Mouse (Mus musculus): ENCODE data around the gene Pik3c2g. TPM values are rescaled to one million over a fixed set of nuclear protein-coding genes. Genes with fewer than 3 reads are reported as not detected.

Gene Pik3c2g
- total RNA-seq, 2 experiments from 2014 or later = 0.16 TPM; not detected in 1

DNA sequence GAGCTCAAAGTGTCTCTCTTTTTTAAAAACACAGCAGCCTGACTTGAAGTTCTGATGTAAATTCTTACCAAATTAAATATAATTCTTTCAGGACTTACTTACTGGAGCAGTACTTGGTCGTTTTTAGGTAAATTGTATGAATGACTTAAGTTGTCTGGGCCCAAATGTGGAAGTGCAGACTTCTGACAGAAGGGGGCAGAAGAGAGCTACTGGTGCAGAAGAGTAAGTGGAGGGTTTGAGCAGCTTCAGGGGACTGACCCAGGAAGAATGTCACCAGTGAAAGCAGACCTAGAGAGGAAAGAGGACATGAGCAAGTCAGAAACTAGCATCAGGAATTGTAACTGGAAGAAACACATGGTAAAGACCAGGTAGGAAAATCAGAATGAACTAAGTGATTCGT lies 193.0 kb downstream of the Pik3c2g start:
- H3K27ac ChIP-seq = no peak overlapping the region
- no peak for DNase-seq (ENCODE audit: extremely low spot score in 1 of 2, low spot score in 2 of 2)
- peak; percentile 49 for TF ChIP-seq CTCF (IDR thresholded peaks at IDR 0.05)
- intact Hi-C loops (cut with DNase I) = no loop called here
- H3K4me3 ChIP-seq = no peak overlapping the region

GRCm38 (mm10) chr6:139789479-139789878 lies 202.5 kb downstream of the Pik3c2g start:
- intact Hi-C loops (cut with DNase I) = no loop called here
- Histone ChIP-seq H3K27ac (no peak overlapping the region), H3K4me3 (no peak overlapping the region)
- TF ChIP-seq CTCF (IDR thresholded peaks at IDR 0.05) = no peak
- no peak for DNase-seq (ENCODE audit: extremely low spot score in 1 of 2, low spot score in 2 of 2)

- no peak for DNase-seq (ENCODE audit: extremely low spot score in 1 of 2, low spot score in 2 of 2)
- intact Hi-C loops (cut with DNase I) = no loop called here
- no peak overlapping the region for H3K4me3 ChIP-seq
- no peak for TF ChIP-seq CTCF (IDR thresholded peaks at IDR 0.05)
- H3K27ac ChIP-seq = no peak overlapping the region
These were observed 212.7 kb downstream of the Pik3c2g start for GRCm38 (mm10) chr6:139799541-139800226.

GRCm38 (mm10) chr6:139821916-139822315 lies 234.9 kb downstream of the Pik3c2g start:
- DNase-seq (ENCODE audit: extremely low spot score in 1 of 2, low spot score in 2 of 2) = no peak
- H3K4me3 ChIP-seq = no peak overlapping the region
- no peak for TF ChIP-seq CTCF (IDR thresholded peaks at IDR 0.05)
- H3K27ac ChIP-seq = no peak overlapping the region
- intact Hi-C loops (cut with DNase I) = no loop called here

DNA sequence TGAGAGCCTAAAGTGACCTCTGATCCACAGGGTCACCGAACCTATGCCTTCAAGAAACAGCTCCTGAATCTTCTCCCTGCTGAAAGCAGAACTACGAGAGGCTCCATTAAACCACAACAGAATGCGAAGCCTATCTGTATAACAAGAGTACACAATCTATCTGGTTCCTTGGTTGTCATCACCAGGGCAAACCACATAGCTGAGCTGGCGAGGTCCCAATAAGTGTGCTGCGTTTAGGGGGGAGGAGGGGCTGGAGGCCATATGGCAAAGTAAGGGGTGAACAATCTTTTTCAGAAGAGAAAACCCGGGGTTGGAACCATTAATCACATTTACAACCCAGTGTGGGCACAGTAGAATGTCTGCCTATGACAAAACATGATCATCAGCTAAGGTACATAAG lies 251.2 kb downstream of the Pik3c2g start:
- no peak overlapping the region for H3K4me3 ChIP-seq
- intact Hi-C loops (cut with DNase I) = no loop called here
- H3K27ac ChIP-seq = no peak overlapping the region
- DNase-seq (ENCODE audit: extremely low spot score in 1 of 2, low spot score in 2 of 2) = no peak
- TF ChIP-seq CTCF (IDR thresholded peaks at IDR 0.05) = no peak

DNA sequence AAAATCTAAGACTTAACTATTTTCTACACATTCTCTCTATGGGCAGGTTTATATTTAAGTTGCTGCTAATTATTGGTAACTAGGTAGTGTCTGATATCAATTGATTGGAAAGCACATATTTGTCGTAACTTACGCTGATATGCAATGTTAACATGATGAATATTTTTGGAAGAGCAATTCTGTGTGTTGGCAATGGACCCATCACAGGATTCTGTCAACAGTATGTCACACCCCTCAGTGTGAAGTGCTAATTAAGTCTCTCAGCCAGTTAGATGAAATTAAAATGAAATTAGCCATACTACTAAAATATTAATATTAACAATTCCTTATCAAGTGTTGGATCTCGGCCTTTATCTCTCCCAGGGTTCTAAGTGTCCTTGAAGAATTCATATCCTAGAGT lies 251.7 kb downstream of the Pik3c2g start:
- intact Hi-C loops (cut with DNase I) = no loop called here
- Histone ChIP-seq H3K4me3 (no peak overlapping the region), H3K27ac (no peak overlapping the region)
- DNase-seq (ENCODE audit: extremely low spot score in 1 of 2, low spot score in 2 of 2) = no peak
- TF ChIP-seq CTCF (IDR thresholded peaks at IDR 0.05) = no peak

- TF ChIP-seq CTCF (IDR thresholded peaks at IDR 0.05) = no peak
- Histone ChIP-seq H3K27ac (no peak overlapping the region), H3K4me3 (no peak overlapping the region)
- intact Hi-C loops (cut with DNase I) = no loop called here
- no peak for DNase-seq (ENCODE audit: extremely low spot score in 1 of 2, low spot score in 2 of 2)
These were observed 252.9 kb downstream of the Pik3c2g start for GRCm38 (mm10) chr6:139839907-139840306.

- H3K4me3 ChIP-seq = no peak overlapping the region
- DNase-seq (ENCODE audit: extremely low spot score in 1 of 2, low spot score in 2 of 2) = no peak
- TF ChIP-seq CTCF (IDR thresholded peaks at IDR 0.05) = no peak
- intact Hi-C loops (cut with DNase I) = no loop called here
- no peak overlapping the region for H3K27ac ChIP-seq
These were observed 254.3 kb downstream of the Pik3c2g start for GRCm38 (mm10) chr6:139841272-139841671.

GRCm38 (mm10) chr6:139842626-139843025 lies 255.6 kb downstream of the Pik3c2g start:
- no peak for DNase-seq (ENCODE audit: extremely low spot score in 1 of 2, low spot score in 2 of 2)
- intact Hi-C loops (cut with DNase I) = no loop called here
- Histone ChIP-seq H3K4me3 (no peak overlapping the region), H3K27ac (no peak overlapping the region)
- no peak for TF ChIP-seq CTCF (IDR thresholded peaks at IDR 0.05)

- intact Hi-C loops (cut with DNase I) = no loop called here
- H3K4me3 ChIP-seq = no peak overlapping the region
- no peak for TF ChIP-seq CTCF (IDR thresholded peaks at IDR 0.05)
- no peak overlapping the region for H3K27ac ChIP-seq
- DNase-seq (ENCODE audit: extremely low spot score in 1 of 2, low spot score in 2 of 2) = no peak
These were observed 256.5 kb downstream of the Pik3c2g start for GRCm38 (mm10) chr6:139843531-139843930.

DNA sequence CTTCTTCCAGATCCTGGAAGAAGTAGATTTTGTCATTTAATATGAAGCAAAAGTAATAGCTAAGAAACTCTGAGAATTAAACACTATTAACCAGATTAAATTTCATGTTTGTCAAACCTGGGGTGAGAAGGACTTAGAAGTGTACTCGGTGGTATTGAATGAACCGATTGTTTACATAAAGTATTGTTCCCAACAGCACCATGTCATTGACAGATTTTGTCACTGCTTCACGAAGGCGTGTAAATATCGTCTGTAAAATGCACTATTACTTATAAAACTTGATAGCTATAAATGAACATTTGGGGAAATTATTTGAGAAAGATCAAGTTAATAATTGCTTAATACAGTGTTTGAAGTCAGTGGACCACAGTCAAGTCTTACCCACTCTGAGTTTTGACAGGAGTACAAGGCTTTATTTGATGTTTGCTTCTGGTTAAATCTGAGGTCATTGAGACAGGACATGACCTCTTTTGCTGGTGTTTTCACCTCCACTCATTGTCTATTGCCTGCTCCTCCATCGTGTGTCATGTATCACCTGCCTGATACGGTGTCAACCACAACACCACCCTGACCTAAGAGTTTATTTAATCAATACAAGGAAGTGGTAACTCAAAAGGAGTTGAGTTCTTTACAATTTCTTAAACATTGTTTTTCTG lies 260.0 kb downstream of the Pik3c2g start:
- no peak for TF ChIP-seq CTCF (IDR thresholded peaks at IDR 0.05)
- intact Hi-C loops (cut with DNase I) = no loop called here
- DNase-seq (ENCODE audit: extremely low spot score in 1 of 2, low spot score in 2 of 2) = no peak
- Histone ChIP-seq H3K4me3 (no peak overlapping the region), H3K27ac (no peak overlapping the region)

DNA sequence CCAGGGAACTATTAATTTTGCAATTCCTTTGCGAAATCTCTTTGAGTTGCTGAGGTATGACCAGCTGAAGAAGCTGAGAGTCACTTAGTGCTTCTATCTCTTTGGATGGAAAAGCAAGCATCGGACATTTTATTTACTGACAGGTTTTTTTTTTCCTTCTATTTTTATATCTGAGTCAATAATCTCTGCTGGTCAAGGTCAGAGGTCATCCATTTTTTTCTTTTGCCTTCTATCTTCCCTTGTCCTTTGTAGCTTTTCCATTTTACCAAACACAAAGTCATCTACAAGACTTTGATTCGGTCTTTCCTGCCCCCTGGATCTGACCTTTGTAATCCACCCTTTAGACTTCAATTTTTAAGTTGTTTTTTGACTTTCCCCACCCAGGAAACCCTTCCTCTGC lies 262.9 kb downstream of the Pik3c2g start:
- no peak for DNase-seq (ENCODE audit: extremely low spot score in 1 of 2, low spot score in 2 of 2)
- Histone ChIP-seq H3K4me3 (no peak overlapping the region), H3K27ac (no peak overlapping the region)
- intact Hi-C loops (cut with DNase I) = no loop called here
- no peak for TF ChIP-seq CTCF (IDR thresholded peaks at IDR 0.05)
